Mouse (Mus musculus): ENCODE measurements at regions not wholly inside any gene's neighbourhood (a gene's known extent, or its start where the extent isn't known, plus 50 kb on each side); places are given as distances from the start of the nearest gene placed in this dataset.

GRCm38 (mm10) chr7:40737496-40737895 is 160.6 kb upstream of the Vstm2b start:
- DNase-seq (ENCODE audit: inconsistent age in 2 of 2, low spot score in 1 of 2), result no peak

DNA sequence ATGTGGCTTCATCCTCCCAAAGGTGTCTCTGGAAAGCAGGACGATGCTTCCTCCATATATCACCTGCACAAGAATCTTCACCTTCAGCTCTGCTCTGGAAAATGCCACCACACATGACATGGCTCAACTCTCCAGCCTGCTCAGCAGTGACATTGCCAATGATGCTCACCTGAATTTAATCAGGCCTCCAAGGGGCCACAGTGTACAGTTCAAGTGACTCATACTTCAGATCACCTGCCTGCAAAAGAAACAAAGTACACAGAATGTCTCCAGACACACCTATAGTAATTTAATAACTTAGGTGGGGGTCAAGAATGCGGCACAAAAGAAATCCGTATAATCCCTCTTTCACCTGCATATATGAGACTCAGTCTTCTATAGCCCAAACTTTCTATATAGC is 160.0 kb upstream of the Vstm2b start:
- DNase-seq (ENCODE audit: inconsistent age in 2 of 2, low spot score in 1 of 2), result no peak

DNA sequence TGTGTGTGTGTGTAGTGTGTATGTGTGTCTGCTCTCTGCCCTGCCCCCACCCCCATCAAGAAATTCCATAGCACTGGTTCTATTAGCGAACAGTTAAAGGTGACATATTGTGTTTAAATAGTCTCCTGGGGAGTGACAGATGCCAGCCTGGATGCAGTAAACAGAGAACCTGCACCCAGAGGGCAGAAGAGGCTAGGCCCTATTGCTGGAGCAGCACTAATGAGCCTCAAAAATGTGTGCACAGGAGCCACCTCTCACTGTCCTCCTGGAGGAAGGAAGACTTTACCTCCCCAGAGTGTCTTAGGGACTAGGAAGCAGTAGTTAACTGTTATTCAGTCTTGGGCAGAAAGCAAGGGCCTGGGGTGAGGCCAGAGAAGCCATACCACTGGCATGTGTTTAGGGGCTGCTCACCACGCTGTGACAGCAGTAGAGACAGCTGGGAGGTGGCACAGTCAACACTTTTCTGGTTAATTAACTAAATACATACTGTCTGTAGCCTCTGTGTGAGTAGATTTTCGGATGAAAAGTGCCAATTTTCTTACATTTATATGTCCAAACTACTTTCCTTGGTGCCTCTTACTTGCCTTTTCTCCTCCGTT is 155.5 kb upstream of the Vstm2b start:
- no peak for DNase-seq (ENCODE audit: inconsistent age in 2 of 2, low spot score in 1 of 2)

GRCm38 (mm10) chr7:40751779-40752178 is 146.3 kb upstream of the Vstm2b start:
- DNase-seq (ENCODE audit: inconsistent age in 2 of 2, low spot score in 1 of 2), result no peak

DNA sequence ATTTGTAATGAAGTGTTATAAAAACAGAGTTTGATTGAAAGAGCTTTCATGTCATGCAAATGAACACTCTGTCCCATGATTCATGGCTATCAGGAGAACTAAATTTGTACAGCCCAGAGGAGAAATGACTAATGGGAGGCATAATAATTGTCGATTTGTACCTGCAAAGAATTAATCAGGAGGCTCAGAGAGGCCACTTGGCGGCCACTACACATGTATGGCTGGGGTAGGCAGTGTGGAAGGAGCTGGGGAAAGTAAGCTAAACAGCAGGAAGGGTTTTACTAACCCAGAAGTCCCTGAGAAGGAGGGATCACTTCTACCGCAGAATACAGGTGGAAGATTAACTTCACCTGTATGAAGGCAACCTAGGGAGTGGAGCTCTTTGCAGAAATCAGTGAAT is 145.9 kb upstream of the Vstm2b start:
- no peak for DNase-seq (ENCODE audit: inconsistent age in 2 of 2, low spot score in 1 of 2)

GRCm38 (mm10) chr7:40753490-40753889 is 144.6 kb upstream of the Vstm2b start:
- DNase-seq (ENCODE audit: inconsistent age in 2 of 2, low spot score in 1 of 2), result no peak

- peak; percentile 16 to 58 for DNase-seq (ENCODE audit: inconsistent age in 2 of 2, low spot score in 1 of 2)
Observed at GRCm38 (mm10) chr7:40762520-40762919, 135.6 kb upstream of the Vstm2b start.

DNA sequence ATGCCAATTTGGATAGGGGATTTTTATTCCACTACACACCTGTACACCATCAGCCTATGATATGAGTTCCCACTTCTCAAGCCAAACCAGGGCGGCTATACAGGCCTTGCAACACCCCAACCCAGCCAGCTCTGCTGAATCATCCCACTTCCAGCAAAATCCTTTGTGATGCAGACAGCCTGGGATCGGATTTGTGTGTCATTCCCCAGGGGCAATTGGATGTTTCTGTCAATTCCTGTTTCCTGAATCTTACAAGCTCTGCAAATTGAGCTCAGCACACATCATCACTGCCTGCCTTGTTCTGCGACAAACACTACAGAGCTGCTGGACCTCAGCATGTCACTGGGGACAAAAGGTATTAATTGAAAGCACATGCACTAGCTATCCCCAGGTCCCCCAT is 132.0 kb upstream of the Vstm2b start:
- DNase-seq (ENCODE audit: inconsistent age in 2 of 2, low spot score in 1 of 2), result no peak

GRCm38 (mm10) chr7:40776220-40776619 is 121.9 kb upstream of the Vstm2b start:
- no peak for DNase-seq (ENCODE audit: inconsistent age in 2 of 2, low spot score in 1 of 2)

DNA sequence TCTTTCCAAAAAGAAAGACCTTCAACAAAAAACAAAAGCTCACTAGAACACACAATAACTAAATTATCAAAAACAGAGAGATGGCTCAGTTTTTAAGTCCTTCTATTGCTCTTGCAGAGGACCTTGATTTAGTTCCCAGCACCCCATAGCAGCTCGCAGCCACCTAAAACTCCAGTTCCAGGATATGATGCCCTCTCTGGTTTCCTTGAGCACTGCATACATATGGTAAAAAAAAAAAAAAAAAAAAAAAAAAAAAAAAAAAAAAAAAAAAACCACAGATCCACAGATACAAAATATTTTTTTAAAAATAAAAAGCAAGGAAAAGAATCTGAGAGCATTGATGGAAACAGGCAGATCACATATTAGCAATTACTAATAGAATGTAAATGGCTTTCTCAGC is 113.2 kb upstream of the Vstm2b start:
- no peak for DNase-seq (ENCODE audit: inconsistent age in 2 of 2, low spot score in 1 of 2)

- DNase-seq (ENCODE audit: inconsistent age in 2 of 2, low spot score in 1 of 2), result no peak
Observed at GRCm38 (mm10) chr7:40786758-40787157, 111.4 kb upstream of the Vstm2b start.

DNA sequence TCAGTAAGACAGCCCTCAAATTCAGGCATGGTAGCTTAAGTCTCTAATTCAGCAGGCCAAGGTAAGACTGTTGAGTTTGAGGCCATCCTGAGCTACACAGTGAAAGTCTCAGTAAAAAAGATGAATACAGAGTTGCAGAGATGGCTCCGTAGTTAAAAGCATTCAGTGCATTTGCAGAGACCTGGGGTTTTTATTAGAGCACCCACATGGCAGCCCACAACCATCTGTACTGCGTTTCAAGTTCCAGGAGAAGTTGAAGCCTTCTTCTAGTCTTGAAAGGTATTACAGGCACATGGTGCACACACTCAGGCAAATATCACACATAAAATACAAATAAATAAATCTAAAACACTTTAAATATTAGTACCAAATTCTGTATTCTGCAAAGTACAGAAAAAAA is 109.6 kb upstream of the Vstm2b start:
- DNase-seq (ENCODE audit: inconsistent age in 2 of 2, low spot score in 1 of 2), result no peak

GRCm38 (mm10) chr7:40794458-40795207 is 103.5 kb upstream of the Vstm2b start:
- DNase-seq (ENCODE audit: inconsistent age in 2 of 2, low spot score in 1 of 2), result no peak

DNA sequence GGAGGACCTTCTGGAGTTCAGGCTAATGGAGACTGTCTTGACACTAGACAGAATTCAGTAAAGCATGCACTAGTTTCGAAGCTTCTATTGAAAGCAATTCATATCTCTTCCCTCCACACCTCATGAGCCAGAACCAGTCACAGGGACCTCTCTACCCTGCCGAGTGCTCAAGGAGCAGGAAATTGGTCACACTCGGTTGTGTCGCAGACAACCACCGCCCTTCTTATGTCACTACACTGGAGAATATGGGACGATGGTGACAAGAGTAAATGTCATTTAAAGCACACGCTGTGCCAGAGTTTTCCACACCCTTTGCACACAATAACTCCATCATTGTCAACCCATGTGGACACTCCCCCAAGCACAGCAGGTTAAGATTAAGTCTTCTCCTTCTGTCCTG is 98.3 kb upstream of the Vstm2b start:
- DNase-seq (ENCODE audit: inconsistent age in 2 of 2, low spot score in 1 of 2), result no peak

- DNase-seq (ENCODE audit: inconsistent age in 2 of 2, low spot score in 1 of 2), result no peak
Observed at GRCm38 (mm10) chr7:40801291-40801690, 96.8 kb upstream of the Vstm2b start.

GRCm38 (mm10) chr7:40805211-40805610 is 92.9 kb upstream of the Vstm2b start:
- DNase-seq (ENCODE audit: inconsistent age in 2 of 2, low spot score in 1 of 2), result peak in 1 of 2 experiments; percentile 22

GRCm38 (mm10) chr7:40805866-40806265 is 92.3 kb upstream of the Vstm2b start:
- no peak for DNase-seq (ENCODE audit: inconsistent age in 2 of 2, low spot score in 1 of 2)

- no peak for DNase-seq (ENCODE audit: inconsistent age in 2 of 2, low spot score in 1 of 2)
Observed at GRCm38 (mm10) chr7:40812952-40813351, 85.2 kb upstream of the Vstm2b start.

DNA sequence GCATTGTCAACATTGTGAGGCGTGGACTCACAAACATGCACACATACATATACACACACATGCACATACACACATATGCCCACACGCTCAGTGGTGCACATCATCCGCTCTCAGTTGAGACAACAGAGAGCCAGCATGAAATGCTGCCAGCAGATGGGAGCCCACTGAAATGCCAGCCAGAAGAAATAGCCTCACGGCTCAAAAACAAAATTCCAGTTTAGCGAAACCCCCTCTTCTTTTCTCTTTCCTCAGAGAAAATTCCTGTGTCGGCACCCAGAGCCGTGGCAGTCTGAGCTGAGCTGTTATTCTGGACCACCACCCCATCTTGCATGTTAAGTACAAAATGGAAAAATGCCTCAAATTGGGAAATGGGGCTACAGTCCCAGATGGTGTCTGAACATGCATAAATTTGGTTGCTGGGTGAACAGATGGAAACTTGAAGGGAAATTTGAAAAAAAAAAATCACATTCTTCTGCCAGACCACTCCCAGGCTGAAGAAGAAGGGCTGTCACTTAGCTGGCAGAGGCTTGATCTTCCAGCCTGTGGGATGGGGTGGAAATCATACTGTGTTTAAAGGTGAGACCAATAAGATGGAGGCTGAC is 72.9 kb upstream of the Vstm2b start:
- DNase-seq (ENCODE audit: inconsistent age in 2 of 2, low spot score in 1 of 2), result no peak

- DNase-seq (ENCODE audit: inconsistent age in 2 of 2, low spot score in 1 of 2), result no peak
Observed at GRCm38 (mm10) chr7:40829526-40829925, 68.6 kb upstream of the Vstm2b start.

DNA sequence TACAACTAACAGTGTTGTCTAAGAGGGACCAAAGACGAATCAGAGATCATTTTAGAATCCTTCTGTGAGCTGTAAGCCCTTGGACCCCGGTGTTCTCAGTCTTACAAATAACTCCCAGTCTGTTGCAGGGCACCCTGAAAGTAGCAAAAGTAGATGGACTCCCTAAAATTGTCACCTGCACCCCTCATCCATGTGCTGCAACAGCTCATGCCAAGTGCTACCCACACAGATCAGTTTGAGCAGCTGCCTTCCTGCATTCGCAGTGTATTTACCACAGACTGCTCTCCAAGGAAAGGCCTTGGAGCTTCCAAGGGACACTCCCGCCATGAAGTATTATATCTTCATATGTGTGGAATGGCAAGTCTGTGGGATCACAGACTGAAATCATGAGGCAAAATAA is 66.5 kb upstream of the Vstm2b start:
- DNase-seq (ENCODE audit: inconsistent age in 2 of 2, low spot score in 1 of 2), result no peak

GRCm38 (mm10) chr7:40842344-40842992 is 55.7 kb upstream of the Vstm2b start:
- no peak for DNase-seq (ENCODE audit: inconsistent age in 2 of 2, low spot score in 1 of 2)

Measured in adrenal gland, adult (tissue).